Mouse (Mus musculus) right cerebral cortex, postnatal 25 days (tissue): ENCODE measurements around the gene Dgki.

Source experiments
- DNase-seq: peaks from one replicate; pipeline ENCODE4 v3.0.0; 2022

Gene Dgki

GRCm38 (mm10) chr6:37291171-37291570 lies 8.8 kb downstream of the Dgki start:
- DNase-seq, result no peak

GRCm38 (mm10) chr6:37290691-37291090 lies 9.3 kb downstream of the Dgki start:
- DNase-seq, result no peak

- DNase-seq, result no peak
Observed at GRCm38 (mm10) chr6:37286134-37286533, 13.8 kb downstream of the Dgki start.

- DNase-seq, result no peak
Observed at GRCm38 (mm10) chr6:37284879-37285278, 15.1 kb downstream of the Dgki start.

DNA sequence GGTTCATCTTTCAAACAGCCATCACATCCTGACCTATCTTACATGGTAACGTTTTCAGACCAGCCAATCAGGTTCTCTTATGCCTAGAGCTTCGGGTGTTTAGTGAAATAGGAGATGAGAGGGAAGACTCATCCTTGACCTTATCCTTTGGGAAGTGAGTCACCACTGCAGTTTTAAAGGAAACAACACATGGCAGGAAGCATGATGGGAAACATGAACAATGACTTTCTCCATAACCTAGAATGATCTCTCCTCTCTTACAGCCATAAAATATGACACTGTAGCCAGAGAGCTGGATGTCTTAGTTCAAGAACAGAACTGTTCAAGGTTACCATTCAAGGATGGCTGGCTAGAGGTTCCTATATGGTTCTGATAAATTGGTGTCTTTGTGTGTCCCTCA lies 16.6 kb downstream of the Dgki start:
- no peak for DNase-seq

DNA sequence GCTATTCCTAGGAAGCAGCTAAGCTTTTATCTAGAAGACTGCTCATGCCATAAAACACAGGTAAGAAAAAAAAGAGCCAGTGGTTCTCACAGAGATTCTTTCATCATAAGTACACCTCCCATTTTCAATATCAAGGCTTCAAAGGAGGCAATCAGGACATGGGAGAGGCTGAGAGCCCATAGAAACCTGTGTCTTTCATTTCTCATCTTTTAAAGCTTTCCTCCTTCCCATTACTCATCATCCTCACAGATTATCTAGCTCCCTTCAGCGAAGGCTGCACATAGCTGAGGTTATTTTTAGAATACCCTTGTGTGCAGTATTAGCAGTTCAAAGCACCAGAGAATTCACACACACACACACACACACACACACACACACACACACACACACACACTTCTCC lies 17.3 kb downstream of the Dgki start:
- no peak for DNase-seq

- DNase-seq, result no peak
Observed at GRCm38 (mm10) chr6:37276834-37277715, 22.9 kb downstream of the Dgki start.

DNA sequence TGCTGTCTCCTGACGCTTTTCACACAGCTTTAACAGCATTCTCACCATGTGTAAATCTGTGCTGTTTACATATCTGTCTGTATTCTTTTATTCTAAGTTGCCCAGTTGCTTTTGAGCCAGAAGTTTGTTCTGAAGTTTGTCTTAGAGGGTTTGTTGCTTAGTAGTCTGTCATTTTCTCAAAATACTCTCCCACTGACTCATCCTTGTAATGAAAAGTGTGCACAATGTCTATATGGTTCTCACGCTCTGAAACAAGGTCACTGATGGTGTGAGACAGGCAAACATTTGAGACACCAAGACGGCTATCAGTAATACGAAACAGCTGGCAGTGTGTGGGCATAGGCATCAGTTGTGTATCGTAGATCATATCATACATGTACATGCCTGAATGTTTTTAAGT lies 23.8 kb downstream of the Dgki start:
- DNase-seq, result no peak

- no peak for DNase-seq
Observed at GRCm38 (mm10) chr6:37270905-37271591, 28.9 kb downstream of the Dgki start.

DNA sequence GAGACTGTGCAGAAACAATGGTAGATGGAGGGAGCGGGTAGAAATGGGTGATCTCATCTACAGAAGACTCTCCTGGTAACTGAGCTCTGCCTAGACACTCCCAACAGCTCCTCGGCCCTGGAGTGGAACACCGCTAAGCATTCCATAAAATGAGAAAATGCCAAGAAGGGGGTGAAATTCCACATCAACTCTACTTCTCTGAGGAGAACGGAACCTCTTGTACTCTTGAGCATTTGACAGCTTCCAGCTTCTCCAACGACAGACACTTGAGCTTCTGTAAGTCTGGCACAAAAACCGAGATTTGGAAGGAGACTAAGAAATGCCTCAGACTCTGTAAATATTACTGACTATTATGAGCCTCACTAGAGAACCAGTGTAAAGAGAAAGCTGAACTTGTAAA lies 31.4 kb downstream of the Dgki start:
- DNase-seq, result no peak

DNA sequence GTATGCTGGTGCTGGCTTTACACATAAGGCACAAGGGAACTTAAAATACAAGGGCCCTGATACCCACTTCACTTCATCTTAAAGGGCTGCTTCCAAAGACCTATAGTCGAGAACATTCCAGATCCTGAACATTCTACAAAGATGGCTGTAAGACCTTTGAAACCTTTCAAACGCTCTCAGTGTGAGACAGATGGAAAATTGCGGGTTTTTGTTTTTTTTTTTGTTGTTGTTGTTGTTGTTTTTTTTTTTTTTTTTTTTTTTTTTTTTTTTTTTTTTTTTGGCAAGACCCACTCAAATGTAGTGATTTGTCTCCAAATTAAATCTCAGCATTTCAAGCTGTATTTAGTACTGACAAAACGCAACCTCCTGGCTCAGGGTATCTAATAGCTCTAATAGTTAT lies 32.0 kb downstream of the Dgki start:
- no peak for DNase-seq

DNA sequence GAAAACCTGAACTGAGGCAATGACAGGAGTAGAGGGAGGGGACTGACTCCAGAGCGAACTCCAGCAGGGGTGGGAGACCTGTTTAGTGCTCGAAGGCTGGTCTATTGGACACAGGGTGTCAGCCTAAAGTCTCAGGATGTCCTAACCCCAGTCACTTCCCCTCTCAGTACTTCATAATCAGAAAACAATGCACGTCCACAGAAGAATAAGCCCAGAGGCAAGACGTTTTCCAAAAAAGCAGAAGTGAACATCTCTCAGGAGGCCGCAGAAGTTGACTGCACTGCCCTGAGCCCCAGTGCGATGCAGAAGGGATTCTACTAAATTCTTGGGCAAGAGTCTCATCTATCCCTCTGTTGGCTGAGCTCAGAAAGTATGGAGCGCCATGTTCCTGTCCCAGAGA lies 37.5 kb downstream of the Dgki start:
- DNase-seq, result no peak

GRCm38 (mm10) chr6:37261236-37261852 lies 38.6 kb downstream of the Dgki start:
- no peak for DNase-seq

DNA sequence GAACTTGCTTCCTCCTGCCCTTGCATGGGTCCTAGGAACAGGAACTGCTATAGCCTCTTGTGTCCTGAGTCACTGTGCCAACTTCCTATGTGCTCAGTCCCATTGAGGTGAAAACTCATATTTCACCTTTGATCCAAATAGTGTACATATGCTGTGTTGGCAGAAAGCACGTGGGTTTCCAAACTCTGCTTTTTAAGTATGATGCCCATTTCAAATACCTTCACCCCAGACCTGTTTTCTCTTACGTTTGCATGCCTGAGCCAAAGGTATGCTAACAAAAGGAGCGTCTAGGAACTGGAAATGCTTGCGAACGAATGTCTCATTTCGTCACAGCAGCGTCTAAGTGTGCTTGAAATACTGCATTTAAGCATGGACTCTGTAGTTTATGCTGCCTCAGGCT lies 41.3 kb downstream of the Dgki start:
- DNase-seq, result no peak

DNA sequence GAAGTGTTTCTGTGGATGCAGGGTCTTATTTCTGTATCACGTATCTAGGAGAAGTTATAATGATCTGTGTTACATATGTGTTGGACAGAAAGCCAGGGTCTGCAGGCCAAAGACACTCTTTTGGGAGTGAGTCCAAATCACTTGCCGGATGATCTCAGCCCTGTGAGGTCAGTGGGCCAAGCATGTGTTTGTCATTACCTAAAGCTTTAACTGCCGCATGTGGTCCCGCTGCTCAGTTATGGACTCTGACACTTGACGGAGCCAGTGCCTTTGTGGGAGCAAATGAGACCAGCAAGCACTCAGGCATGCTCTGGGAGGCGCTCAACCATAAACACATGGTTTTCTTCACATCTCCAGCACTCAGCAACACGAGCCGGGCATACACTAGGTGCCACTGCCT lies 45.8 kb downstream of the Dgki start:
- no peak for DNase-seq

DNA sequence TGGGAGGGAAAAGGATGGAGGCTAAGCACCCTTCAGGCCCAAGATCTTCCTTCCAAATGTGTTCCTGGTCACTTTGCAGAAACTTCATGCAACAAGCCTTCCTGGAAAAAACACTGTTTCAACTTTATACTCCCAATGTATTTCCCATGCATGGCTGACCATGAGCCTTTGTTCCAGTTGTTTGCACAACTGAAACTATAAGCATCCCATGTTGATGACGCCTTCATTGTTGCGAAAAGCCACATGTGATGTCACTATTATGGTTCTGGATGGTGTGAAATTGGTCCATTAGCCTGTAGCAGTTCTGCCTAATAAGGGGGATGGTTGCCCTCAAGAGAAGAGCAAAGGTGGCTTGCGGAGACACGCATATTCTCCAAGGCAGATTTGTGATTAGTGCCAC lies 47.4 kb downstream of the Dgki start:
- DNase-seq, result no peak

DNA sequence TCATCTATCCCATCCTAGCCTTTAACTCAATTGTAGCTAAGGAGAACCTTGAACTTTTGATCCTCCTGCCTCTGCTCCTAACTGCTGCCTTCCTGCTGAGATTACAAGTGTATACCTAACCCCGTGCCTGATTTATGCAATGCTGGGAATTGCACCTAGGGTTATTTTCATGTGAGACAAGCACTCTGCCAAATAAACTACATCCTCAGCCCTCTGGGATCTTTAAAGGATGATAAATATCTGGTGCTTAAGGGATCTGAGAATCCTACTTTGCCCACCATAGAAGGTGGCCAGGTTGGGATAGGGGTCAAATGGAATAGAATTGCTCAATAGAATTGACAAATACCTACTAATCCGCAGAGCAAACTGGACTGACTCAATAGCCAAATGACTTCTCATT lies 49.3 kb downstream of the Dgki start:
- DNase-seq, result no peak

GRCm38 (mm10) chr6:37245757-37246156 lies 54.2 kb downstream of the Dgki start:
- DNase-seq, result peak; percentile 30

DNA sequence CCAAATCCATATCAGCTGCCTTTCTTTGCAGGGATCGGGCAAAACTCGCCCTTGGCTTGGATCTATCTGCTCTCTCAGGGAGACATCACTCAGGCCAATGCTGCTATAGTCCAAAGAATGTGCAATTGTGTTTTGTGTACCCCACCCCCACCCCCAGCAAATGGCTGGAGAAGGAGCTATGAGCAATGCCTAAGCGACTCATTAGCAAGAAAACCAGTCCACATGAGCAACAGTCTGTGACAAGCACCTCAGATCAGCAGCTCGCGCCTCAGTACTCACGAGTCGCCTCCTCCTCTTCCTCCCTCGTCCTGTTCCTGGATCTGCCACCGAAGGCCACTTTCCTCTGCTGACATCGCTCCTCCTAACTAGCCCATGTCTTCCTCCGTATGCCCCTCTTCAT lies 55.9 kb downstream of the Dgki start:
- no peak for DNase-seq

DNA sequence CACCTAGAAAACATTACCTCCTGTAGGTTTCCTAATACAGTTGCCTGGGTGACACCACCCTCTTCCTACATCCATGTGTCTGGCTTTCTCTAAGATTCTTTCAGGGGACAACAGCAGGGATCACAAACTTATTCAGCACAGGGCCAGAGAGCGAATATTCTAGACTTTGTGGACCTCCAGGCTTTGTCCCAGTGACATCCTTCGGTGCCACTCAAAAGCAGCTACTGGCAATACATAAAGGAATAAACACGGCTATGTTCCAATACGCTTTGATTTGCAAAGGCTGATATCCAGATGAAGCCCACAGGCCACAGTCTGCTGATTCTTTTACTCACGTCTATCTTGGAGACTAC lies 57.2 kb downstream of the Dgki start:
- DNase-seq, result no peak

DNA sequence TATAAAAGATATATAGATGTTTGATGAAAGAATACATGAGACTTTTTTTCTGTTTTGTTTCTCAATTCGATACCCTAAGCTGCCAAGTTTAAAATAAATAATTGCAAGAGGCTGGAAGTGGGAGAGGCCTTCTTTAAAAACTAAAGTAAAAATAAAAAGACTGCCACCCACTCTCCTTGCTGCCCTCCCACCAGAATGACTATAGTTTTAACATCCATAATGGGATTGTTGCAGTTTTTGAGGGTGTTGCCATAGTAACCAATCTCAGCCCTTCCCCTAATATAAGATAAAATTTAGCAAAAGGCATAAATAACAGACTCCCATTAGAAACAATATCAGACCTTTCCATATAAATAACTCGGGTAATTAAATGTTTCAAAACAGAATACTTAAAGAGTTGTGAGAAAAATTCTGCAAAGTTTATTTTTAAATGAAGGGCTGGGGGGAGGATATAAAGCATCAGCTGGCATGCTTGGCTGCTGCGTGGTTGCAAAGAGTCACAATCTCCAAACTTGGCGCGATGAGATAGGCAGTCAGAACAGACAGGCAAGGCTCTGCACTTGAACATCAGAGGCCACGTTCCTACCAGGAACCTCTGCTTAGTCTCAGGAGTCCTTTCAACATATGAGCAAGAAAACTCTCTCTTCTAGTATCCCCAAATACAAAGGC lies 57.8 kb downstream of the Dgki start:
- no peak for DNase-seq

DNA sequence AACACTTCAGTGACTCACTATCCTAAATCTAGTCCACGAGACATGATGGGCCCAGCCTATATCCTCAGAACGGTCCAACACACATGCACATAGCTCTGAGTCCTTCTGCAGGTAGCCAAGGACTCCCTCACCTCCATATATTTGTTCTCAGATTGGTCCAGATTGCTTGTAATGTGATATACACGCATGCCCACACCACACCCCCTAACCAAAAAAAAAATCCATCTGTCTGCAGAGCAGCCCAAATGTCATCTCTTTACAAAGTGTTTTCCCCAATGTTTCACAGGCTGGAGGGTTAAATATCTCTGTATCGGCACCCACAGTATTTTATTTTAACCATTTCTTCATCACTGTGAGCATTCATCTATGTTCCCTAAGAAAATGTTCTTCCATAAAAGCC lies 58.5 kb downstream of the Dgki start:
- DNase-seq, result no peak

GRCm38 (mm10) chr6:37240140-37240539 lies 59.8 kb downstream of the Dgki start:
- no peak for DNase-seq

DNA sequence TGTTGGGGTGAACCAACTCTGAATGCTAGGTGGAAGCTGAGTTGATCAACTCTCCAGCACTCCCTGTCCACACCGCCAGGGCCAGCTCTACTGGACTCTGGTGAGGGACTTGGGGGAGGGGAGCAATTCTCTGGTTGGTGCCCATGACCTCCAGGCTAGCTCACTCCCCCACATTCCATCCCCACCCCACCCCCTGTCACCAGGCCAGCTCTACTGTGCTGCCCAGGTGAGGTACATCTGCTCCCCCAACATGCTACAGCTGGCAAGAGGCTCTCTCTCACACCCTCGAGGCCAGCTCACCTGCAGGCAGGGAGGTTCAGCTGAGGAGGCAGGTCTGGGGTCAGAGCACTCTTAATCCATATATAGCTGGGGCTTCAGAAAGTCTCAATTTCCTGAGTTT lies 63.1 kb downstream of the Dgki start:
- DNase-seq, result no peak
